Mouse (Mus musculus) stomach, postnatal 0 days (tissue): ENCODE measurements at regions not wholly inside any gene's neighbourhood (a gene's known extent, or its start where the extent isn't known, plus 50 kb on each side); places are given as distances from the start of the nearest gene placed in this dataset.

ENCODE experiments used
- CTCF ChIP-seq: IDR thresholded peaks from 2 replicates; pipeline ENCODE4 v1.5.1; 2016; ENCODE audit warnings: antibody characterized with exemption, low read depth, mild to moderate bottlenecking, moderate library complexity
- EP300 ChIP-seq: optimal IDR thresholded peaks from 2 replicates; pipeline ENCODE3; 2016; ENCODE audit warnings: antibody characterized with exemption

- TF ChIP-seq CTCF (no peak), EP300 (no peak)
These were observed 352.2 kb upstream of the Nudt12 start for GRCm38 (mm10) chr17:59365340-59365739.
